Mouse (Mus musculus) embryonic fibroblast, embryonic 13.5 days (primary cell): Measurements from ENCODE around the gene Gm7970.
"Not testable (repeated sequence)": the region's sequence is repeated elsewhere in the genome, so short reads cannot be mapped to it uniquely, and the experiment has no call there.

Experiments used
- CTCF ChIP-seq: IDR thresholded peaks from 2 replicates; pipeline ENCODE4 v1.5.1; 2011; ENCODE audit warnings: mild to moderate bottlenecking, control low read depth, low read length, moderate library complexity, borderline replicate concordance; ENCODE audit not compliant: insufficient read depth
- POLR2A ChIP-seq: IDR thresholded peaks from 2 replicates; pipeline ENCODE4 v1.6.1; 2011; ENCODE audit warnings: low read depth, mild to moderate bottlenecking, control low read depth, low read length, moderate library complexity

DNA sequence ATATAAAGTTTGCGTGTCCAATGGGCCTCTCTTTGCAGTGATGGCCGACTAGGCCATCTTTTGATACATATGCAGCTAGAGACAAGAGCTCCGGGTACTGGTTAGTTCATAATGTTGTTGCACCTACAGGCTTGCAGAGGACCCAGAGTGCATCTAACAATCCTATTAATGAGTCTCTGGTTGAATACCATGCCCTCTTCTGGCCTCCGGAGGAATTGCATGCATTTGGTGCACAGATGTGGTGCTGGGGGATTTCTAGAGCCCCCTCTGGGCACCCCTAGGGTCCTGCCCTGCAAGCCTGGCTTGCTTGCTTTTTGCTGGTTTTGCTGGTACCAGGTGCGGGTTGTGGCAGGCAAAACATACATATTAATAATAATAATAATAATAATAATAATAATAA, 34.7 kb downstream of the Gm7970 start:
- TF ChIP-seq CTCF, POLR2A: not testable (repeated sequence)
